Mouse (Mus musculus) MEL (cell line): Measurements from ENCODE around the gene Gramd1b.

ENCODE experiments used
- CTCF ChIP-seq, 3 experiments: IDR thresholded peaks in 2 of 3; conservative IDR thresholded peaks in 1 of 3; 2 replicates each; pipeline ENCODE4 v1.5.1; 2011 to 2012; ENCODE audit warnings: low read length in 3 of 3, low read depth in 2 of 3, mild to moderate bottlenecking in 2 of 3, improper control_type of control experiment in 1 of 3, inconsistent platforms in 1 of 3, mixed read lengths in 1 of 3, moderate library complexity in 1 of 3; ENCODE audit not compliant: control insufficient read depth in 1 of 3, insufficient read depth in 1 of 3, poor library complexity in 1 of 3, severe bottlenecking in 1 of 3
- EP300 ChIP-seq, 2 experiments: IDR thresholded peaks; 2 replicates each; pipeline ENCODE4 v1.6.1; 2011; ENCODE audit warnings: improper control_type of control experiment in 2 of 2, low read length in 2 of 2, low read depth in 1 of 2, mild to moderate bottlenecking in 1 of 2
- GATA1 ChIP-seq: IDR thresholded peaks from 2 replicates; pipeline ENCODE4 v1.6.1; 2011; ENCODE audit warnings: low read depth, low read length, improper control_type of control experiment
- HCFC1 ChIP-seq: IDR thresholded peaks from 2 replicates; pipeline ENCODE4 v1.6.1; 2012; ENCODE audit warnings: low read depth, mild to moderate bottlenecking, inconsistent platforms, low read length, improper control_type of control experiment, moderate library complexity
- MEF2A ChIP-seq: IDR thresholded peaks from 2 replicates; pipeline ENCODE4 v1.6.1; 2014; ENCODE audit warnings: low read depth, mild to moderate bottlenecking, inconsistent platforms, low read length, improper control_type of control experiment; ENCODE audit not compliant: poor library complexity, insufficient replicate concordance, severe bottlenecking; ENCODE audit errors: extremely low read depth
- MXI1 ChIP-seq: IDR thresholded peaks from 2 replicates; pipeline ENCODE4 v1.6.1; 2011; ENCODE audit warnings: mild to moderate bottlenecking, low read depth, low read length, improper control_type of control experiment
- NELFE ChIP-seq: IDR thresholded peaks from 2 replicates; pipeline ENCODE4 v1.6.1; 2011; ENCODE audit warnings: low read depth, low read length, improper control_type of control experiment
- POLR2A ChIP-seq, 2 experiments: IDR thresholded peaks; 2 replicates each; pipeline ENCODE4 v1.6.1; 2011 to 2012; ENCODE audit warnings: low read length in 2 of 2, mild to moderate bottlenecking in 2 of 2, control low read depth in 1 of 2, improper control_type of control experiment in 1 of 2, low read depth in 1 of 2, moderate library complexity in 1 of 2; ENCODE audit not compliant: control insufficient read depth in 1 of 2, insufficient read depth in 1 of 2, poor library complexity in 1 of 2
- SIN3A ChIP-seq: IDR thresholded peaks from 2 replicates; pipeline ENCODE4 v1.6.1; 2012; ENCODE audit warnings: low read length, improper control_type of control experiment, inconsistent platforms
- TAL1 ChIP-seq: IDR thresholded peaks from 2 replicates; pipeline ENCODE4 v1.6.1; 2012; ENCODE audit warnings: mild to moderate bottlenecking, inconsistent platforms, low read length, moderate library complexity, mixed read lengths
- USF1 ChIP-seq: IDR thresholded peaks from 2 replicates; pipeline ENCODE4 v1.6.1; 2014; ENCODE audit warnings: low read depth, mild to moderate bottlenecking, inconsistent platforms, low read length, improper control_type of control experiment, moderate library complexity
- ZKSCAN1 ChIP-seq: IDR thresholded peaks from 2 replicates; pipeline ENCODE4 v1.6.1; 2012; ENCODE audit warnings: low read depth, mild to moderate bottlenecking, inconsistent platforms, low read length, improper control_type of control experiment, moderate library complexity
- ZNF384 ChIP-seq: IDR thresholded peaks from 2 replicates; pipeline ENCODE4 v1.6.1; 2012; ENCODE audit warnings: low read depth, mild to moderate bottlenecking, inconsistent platforms, low read length, improper control_type of control experiment

- TF ChIP-seq POLR2A (IDR thresholded peaks at IDR 0.05; ENCODE audit: control insufficient read depth in 1 of 2, insufficient read depth in 1 of 2, low read depth in 1 of 2, low read length in 2 of 2, poor library complexity in 1 of 2): no peak
- TF ChIP-seq ZNF384: no peak
- no peak for TF ChIP-seq MEF2A
- TF ChIP-seq EP300 (IDR thresholded peaks at IDR 0.05; ENCODE audit: low read depth in 1 of 2, low read length in 2 of 2): no peak
- no peak for TF ChIP-seq USF1
- no peak for TF ChIP-seq SIN3A
- TF ChIP-seq GATA1: no peak
- no peak for TF ChIP-seq MXI1
- no peak for TF ChIP-seq CTCF (IDR thresholded peaks at IDR 0.05 in 2 of 3, conservative IDR thresholded peaks at IDR 0.05 in 1 of 3; ENCODE audit: control insufficient read depth in 1 of 3, insufficient read depth in 1 of 3, low read depth in 2 of 3, low read length in 3 of 3, poor library complexity in 1 of 3, severe bottlenecking in 1 of 3)
- TF ChIP-seq HCFC1: no peak
- no peak for TF ChIP-seq ZKSCAN1
- TF ChIP-seq TAL1: no peak
- no peak for TF ChIP-seq NELFE
Measured at GRCm38 (mm10) chr9:40458559-40459303, 72.5 kb downstream of the Gramd1b start.
